Mouse (Mus musculus): ENCODE results near the gene Olfr1030.
"Not testable (repeated sequence)": the region's sequence is repeated elsewhere in the genome, so short reads cannot be mapped to it uniquely, and the experiment has no call there.

Olfr1030 gene

GRCm38 (mm10) chr2:85978976-85979375 lies at the start of gene Olfr1030:
Gene Olfr1030 (plus strand): TSS chr2:85979276.
- DNase-seq: no peak

DNA sequence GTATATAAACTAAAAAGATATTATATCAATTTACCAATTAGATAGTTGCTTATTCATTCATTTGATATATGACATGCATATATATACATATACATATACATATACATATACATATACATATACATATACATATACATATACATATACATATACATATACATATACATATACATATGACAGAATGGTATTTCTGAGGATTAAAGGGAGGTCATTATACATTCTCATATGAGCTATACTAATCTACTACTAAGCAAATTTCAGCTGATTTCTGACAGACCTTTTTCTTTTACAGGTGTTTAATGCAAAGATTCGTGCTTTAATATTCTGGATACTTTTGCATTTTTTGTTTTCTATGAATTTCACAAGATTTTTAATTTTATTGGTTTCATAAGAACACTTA lies 28.9 kb upstream of the Olfr1030 start, which contains the start of gene Olfr1028:
Gene Olfr1028, plus strand, starts transcription at position 301 of the 400 bp plus-strand sequence.
- no peak for DNase-seq

- DNase-seq: no peak
Observed at GRCm38 (mm10) chr2:85973595-85973994, 5.5 kb upstream of the Olfr1030 start, which contains the start of gene Olfr1029. Gene Olfr1029 (plus strand): TSS chr2:85973895.

- no peak for DNase-seq
Observed at GRCm38 (mm10) chr2:85990004-85990403, 10.9 kb downstream of the Olfr1030 start, which contains the start of gene Olfr1031. Gene Olfr1031 (plus strand): TSS chr2:85990304.

- DNase-seq: no peak
Observed at GRCm38 (mm10) chr2:86005240-86005639, 26.2 kb downstream of the Olfr1030 start, which contains the start of gene Olfr1032. Gene Olfr1032 (plus strand): TSS chr2:86005540.

DNA sequence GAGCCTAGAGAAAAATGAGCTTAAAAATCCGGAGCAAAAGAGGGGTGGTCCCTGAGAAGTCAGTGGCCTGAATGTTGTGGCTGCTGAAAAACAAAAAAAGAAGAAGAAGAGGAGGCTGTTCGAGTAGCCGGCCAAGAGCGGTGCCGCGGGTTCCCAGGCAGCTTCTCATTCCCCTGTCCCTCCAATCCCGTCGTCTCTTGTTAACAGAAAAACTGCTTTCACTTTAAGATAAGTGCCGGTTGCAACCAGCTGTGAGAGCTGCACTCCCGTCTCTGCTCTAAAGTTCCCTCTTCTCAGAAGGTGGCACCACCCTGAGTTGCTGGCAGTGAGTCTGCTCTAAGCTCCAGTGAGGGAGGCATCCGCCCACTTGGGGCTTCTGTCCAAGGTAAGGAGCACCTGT lies 41.3 kb downstream of the Olfr1030 start, which contains the start of gene Olfr1033:
Gene Olfr1033, plus strand, starts transcription at position 228 of the 400 bp plus-strand sequence.
- not testable (repeated sequence) for DNase-seq

GRCm38 (mm10) chr2:86021518-86021917 lies 42.4 kb downstream of the Olfr1030 start:
- DNase-seq: not testable (repeated sequence)

All from cerebellum, adult 11 months (tissue).